Mouse (Mus musculus) brain, adult 2 months (tissue): ENCODE data around the gene Trim9.

Experiments used
- DNase-seq: peaks from one replicate; pipeline ENCODE4 v3.0.0; 2011; ENCODE audit warnings: low read depth, low spot score

Trim9 gene

DNA sequence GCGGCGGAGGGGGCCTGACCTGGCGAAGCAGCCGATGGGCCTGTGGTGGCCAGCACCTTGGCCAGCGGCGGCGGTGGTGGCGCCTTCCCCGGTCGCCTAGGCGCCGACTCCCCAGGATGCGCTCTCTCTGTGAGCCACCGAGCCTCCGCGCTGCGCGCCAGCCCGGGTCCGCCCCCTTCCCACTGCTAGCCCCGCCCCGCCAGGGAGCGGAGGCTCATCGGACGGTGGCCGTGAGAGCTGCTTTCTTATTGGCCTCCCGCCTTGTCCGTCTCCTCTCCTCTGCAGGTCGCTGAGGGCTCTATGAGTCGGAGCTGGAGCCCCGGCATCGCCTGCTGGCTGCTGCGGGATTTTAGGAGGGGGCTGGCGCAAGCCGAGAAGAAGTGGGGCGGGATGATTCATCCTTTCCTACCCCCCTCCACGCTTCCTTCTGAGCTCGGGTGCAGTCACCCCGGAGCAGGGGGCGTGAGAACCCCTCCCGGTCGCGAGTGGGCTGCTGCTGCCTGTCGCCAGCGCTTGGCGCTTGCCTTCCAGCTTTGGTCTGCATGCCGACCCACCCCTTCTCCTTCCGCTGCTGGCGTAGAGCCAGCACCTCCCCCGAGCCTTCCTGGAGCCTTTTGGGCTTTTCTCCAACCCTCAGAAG, at the start of gene Trim9:
Gene Trim9, minus strand, starts transcription at position 413 of the 640 bp plus-strand sequence.
- DNase-seq, result peak; percentile 100

DNA sequence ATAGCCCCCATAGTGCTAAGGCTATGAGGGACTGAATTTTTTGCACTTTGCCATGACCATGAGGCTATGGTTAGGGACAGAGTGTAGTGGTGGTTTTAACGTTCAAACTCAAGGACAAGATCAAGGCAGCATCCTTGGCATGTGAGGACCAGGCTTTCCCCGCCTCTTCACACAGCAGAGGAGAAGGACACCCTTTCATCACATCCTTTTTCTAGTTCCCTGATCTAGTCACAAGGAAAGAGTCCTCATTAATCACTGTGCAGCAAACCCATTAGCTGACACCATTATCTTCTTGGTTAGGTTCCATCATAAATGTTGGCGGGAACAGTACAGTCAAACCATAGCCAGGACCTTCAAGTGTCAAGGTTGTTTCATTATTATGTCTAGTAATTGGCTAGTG, 47.6 kb upstream of the Trim9 start:
- DNase-seq, result no peak

GRCm38 (mm10) chr12:70391236-70391635, 43.8 kb upstream of the Trim9 start:
- DNase-seq, result peak; percentile 94

GRCm38 (mm10) chr12:70374976-70375375, 27.6 kb upstream of the Trim9 start:
- DNase-seq, result peak; percentile 72

DNA sequence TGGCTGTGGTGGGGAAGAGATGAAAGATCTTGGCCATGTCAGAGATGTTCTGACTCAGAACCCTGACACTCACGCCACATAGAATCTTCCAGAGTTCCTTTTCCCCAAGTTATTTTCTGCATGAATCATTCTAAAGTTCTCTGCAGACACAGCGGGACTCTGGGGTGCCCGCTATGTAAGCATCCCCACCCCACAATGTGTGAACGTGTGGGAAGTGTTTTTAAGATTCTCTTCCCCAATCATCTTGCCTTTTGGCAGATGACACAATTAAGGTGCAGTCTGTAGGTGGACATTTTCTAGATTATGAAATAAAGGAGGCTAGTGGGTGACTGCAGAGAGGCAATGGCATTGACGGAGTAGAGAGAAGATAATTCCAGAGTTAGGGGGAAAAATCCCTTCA, 25.5 kb upstream of the Trim9 start:
- peak; percentile 88 for DNase-seq

DNA sequence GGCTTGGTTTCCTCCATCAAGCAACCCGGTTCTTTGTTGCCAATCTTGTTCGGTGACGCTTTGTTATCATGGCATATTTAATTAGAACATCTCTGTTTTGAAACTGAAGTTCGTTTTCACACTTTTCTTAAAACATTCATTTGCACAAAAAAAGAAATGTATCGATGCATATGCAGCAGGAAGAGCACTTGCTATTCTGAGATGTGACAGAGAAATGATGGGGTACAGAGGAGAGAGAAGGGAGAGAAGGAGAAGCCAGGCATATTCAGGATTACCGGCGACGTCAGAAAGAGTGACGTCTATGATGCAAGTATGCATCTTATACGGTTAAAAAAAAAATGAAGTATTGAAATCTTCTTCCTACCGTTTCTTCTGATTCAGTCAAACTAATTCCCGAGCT, 21.9 kb upstream of the Trim9 start:
- DNase-seq, result peak; percentile 64

DNA sequence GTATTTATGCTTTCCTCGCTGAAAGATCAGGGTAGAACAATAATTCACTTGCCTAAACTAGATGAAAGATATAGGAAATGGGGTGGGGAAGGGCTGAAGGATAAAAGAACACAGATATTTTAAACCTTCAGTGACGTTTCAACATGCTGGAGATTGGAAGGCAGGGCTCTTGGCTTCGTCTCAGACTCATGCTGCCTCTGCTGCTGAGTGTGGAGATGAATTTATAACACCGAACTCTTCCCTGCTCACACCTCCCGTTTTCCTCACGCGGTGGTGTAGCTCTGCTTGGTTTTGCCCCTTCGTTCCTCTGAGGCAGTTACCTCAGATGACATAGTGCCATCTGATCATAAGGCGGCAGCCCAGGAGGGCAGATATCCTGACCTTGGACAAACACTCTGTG, 21.4 kb upstream of the Trim9 start:
- DNase-seq, result peak; percentile 87

DNA sequence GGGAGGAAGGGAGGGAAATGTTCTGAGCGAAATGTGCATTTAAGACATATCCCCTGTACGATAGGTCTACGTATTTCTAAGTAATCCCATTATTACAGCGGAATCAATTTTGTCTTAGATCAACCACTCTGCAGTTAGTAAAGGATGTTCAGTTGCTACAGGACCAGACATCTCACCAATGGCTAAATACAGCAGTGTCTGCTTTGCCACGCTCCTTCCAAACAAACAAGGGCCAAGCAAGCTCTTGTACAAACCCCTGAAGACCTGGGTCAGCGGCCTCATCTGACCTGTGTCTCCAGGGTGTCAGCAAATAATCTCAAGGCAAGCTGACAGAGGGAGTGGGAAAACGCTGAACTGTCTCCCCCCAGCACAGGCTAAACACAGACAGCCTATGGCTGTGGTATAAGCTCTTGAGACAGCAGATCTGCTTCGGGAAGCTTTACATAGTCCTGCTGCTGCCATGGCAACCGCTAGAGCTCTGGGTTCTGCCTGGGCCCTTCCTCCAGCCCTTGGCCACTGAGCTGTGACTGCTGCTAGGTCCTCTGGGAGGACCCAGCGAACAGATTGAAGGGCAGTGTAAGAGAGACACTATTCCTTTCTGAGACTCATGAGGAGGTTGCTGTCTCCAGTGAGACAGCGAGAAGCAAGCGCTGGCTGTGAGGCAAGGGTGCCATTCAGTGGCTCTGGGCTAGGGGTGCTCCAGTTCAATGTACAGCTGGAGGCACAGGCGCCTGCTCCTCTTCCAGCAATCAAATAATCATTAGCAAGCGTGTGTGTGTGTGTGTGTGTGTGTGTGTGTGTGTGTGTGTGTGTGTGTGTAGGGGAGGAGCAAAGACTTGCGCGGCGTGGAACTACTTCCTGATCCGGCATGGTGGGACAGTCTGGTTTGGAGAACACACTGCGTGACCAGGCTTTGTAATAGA, 20.2 kb upstream of the Trim9 start:
- peak; percentile 95 for DNase-seq

DNA sequence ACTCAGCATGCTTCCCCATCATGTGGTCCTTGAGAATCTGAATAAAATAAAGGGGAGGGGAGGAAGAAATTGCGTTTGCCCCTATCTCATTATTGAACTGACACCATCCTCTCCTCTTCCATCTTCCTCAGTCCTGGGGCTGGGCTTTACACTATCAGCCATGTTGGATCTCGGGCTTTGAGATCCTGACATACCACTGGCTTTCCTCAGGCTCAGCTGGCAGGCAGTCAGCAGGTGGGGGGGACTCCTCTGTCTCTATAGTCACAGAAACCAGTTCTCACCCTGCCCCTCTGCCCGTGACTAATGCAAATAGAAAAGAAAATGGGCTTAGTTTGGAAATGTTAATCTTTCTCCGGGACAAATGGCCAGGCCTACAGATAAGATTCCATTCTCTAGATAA, 15.6 kb upstream of the Trim9 start:
- DNase-seq, result no peak

GRCm38 (mm10) chr12:70360276-70360675, 12.9 kb upstream of the Trim9 start:
- no peak for DNase-seq

DNA sequence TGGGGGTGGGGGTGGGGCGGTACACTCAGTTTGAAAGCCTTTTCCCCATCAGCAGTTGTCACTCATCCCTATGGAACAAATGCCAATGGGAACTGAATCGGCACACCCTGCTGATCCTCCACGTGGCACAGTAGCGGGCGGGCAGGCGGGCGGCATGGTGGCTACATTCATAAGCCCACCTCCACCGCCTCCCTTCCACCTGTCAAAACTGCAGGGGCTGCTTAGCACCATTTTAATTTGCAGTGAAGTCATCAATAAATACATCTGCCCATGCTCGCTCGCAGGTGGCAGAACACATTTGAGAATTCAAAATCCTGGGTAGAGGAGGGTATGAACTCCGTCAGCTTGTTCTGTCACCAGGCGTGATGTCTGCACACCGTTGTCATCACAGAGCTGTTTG, 12.0 kb upstream of the Trim9 start:
- DNase-seq, result peak; percentile 68

DNA sequence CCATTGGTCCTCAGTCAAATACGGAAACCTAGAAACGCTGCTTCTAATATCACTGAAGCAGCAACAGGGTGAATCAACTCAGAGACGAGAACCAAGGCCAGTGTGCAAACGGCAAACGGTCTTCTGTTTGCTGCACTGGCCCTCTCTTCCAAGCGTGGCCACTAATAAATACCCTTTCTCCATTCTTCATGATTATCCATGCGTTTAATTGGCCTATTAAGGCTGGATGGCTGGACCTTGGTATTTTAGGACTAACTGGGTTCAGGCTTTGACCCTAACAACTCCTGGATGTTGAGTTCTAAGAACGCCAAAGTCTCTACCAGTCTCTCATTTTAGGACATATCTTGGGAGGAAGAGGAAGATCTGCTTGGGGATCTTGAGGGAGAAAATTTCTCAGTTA, 7.5 kb upstream of the Trim9 start:
- DNase-seq, result no peak

- DNase-seq, result peak; percentile 89
Measured at GRCm38 (mm10) chr12:70350490-70350889, 3.1 kb upstream of the Trim9 start.

GRCm38 (mm10) chr12:70349788-70350187, 2.4 kb upstream of the Trim9 start:
- peak; percentile 66 for DNase-seq

DNA sequence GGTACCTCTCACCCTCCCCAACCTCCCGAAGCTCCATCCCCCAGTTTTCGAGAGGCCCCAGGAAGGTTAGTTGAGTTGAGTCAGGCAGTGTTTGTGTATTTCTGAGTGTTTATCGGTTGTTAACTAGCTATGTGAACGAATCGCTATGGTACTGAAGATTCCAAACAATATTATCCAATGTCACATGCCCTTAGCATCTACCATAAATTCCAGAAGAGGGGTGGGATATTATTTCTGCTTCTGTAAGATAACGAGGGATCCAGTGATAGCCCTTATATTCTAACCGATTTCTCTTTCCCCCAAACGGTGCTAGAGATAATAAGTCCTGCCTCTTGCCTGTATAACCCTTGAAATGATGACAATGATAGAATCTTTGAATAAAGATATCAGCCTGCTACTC, 612 bp upstream of the Trim9 start:
- DNase-seq, result no peak

DNA sequence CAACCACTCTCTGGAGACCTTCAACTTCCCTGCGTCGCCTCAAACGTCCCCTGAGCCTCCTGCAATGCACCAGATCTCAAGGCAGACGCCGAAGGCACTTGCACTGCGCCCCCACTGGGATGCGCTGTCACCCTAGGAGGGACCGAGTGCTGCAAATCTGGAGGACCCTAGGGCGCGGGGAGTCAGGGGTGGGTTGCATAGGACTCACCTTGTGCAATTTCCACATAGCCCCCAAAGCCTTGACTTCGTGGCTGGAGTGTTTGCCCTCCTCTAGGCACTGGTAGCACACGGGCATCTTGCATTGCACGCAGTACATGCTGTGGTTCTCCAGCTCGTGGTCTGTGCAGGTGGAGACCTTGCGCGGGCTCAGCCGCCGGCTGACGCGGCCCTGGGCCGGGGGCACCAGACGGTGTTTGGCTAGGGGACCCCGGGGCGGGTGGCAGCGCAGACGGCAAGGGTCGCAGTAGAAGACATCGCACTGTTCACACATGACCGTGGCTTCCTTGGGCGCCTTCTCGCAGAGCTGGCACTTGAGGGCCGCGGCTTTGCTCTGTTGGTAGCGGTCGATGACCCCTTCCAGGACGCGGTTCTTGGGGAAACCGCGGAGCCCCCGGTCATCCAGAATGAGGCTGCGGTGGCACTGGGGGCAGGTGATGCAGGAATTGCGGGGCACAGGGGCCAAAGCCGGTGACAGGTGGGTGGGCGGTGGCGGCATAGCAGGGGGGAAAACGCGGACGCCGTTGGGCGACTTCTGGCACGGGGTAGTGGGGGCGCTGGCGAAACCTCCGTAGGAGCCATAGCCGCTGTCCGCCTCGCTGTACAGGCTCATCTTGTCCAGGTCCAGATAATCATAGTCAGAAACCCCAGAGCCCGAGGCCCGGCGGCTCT, 1.0 kb downstream of the Trim9 start:
- peak; percentile 93 for DNase-seq

DNA sequence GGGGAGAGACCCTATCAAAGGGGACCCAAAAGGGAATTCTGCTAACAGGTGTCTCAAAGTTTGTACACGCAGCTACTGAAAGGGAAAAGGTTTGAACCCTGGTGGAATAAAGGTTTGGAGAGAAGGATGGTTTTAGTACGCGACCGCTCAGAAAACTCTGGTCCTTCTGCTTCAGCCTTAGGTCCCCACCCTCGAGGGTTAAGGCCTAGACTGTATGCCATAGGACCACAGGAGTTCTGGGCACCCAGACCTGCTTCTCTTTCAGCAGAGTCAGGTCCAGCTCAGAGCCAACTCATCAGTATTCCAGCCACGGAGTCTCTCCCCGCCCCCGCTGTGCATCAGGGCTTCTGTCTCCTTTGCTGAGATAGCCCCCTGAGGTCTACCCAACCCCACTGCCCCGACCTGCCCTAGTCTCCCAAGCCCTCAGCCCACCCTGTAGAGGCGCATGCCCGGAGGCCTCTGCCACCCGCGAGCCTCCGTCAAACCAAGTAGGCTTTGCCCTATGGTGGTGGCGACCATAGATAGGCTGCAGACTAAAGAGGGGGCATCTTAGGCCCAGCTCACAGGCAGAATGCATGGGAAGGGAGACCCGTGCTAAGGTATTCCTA, 1.8 kb downstream of the Trim9 start:
- peak; percentile 53 for DNase-seq

DNA sequence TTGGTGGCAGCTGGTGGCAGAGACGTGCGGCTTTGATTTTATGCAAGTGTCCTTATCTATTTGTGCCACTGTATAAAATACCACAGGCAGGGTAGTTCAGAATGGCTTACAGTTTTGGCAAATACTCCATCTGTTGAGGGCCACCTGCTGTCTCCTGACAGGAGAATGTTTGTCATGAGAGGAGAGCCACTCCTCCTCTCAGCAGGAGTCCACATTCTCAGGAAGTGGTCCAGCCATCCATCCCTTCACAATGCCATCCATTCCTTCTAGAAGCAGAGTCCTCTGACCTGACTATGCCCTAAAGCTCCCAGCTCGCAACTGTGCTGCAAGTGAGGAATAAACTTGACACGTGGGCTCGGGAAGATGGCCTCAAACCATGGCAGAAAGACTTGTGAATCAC, 12.2 kb downstream of the Trim9 start:
- DNase-seq, result peak; percentile 70

DNA sequence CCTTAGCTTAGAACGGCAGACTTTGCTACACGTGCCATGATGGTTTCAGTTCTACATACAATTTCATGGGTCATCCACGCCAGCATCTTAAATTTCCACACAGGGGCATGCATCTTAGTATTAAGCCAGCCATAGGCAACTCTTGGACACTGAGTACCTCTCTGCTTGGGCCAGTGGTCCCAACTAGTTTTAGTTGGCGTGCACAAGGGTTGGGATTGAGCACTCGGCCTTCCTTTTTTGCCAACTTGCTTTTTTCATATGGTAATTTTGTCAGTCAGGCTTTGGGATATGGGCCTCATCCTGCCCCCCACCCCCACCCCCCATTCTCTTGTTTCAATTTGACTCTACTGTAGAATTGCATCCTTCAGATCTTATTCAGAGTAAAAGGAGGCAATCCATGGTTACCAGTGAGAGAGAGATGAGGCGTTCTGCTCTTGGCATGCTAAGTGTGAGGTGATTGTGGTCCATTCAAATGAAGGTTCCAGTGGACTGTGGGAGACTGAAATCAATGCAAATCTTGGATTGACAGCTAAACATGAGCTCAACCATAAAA, 14.1 kb downstream of the Trim9 start:
- no peak for DNase-seq

DNA sequence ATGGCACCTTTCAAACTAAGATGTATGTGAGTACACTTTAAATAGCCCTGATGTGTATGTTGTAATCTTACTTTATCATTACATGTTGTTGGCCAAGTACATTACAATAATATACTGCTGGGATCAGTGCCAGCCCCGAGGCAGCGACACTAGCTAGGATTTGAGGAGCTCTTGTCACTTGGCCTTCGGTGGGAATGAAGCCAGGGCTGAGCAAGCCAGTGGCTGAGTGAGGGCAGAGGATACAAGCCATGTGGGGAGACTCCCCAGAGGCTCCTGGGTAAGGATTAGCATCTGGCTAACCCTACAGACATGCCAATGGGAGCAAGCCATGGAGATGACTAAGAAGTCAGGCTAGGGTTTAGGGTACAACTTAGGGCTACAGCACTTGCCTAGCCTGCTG, 18.4 kb downstream of the Trim9 start:
- DNase-seq, result no peak

GRCm38 (mm10) chr12:70326956-70327355, 20.5 kb downstream of the Trim9 start:
- DNase-seq, result no peak
